Mouse (Mus musculus) ES-E14 (cell line): Measurements from ENCODE around the gene Dtnbp1. TPM values are rescaled to one million over a fixed set of nuclear protein-coding genes. Genes with fewer than 3 reads are reported as not detected.

ENCODE experiments used
- DNase-seq: peaks from one replicate; pipeline ENCODE4 v3.0.0-alpha.2; 2013; ENCODE audit warnings: low read depth, low spot score
- H3K27ac ChIP-seq: 2 replicates; pipeline ENCODE4 v1.5.1; 2012; ENCODE audit warnings: low read depth, mild to moderate bottlenecking, low read length, moderate library complexity, mixed read lengths; ENCODE audit not compliant: poor library complexity, insufficient read depth, severe bottlenecking
- H3K36me3 ChIP-seq: 2 replicates; pipeline ENCODE4 v1.6.1; 2012; ENCODE audit warnings: mild to moderate bottlenecking, low read length, moderate library complexity, mixed read lengths; ENCODE audit not compliant: control insufficient read depth, poor library complexity, insufficient read depth, severe bottlenecking
- H3K4me1 ChIP-seq, 2 experiments: fragments of 150-350 bp in 1 of 2; sonication (generic) in 1 of 2; 2 replicates each; pipeline ENCODE4 v1.6.1; 2012; ENCODE audit warnings: low read length in 2 of 2, mild to moderate bottlenecking in 1 of 2, mixed read lengths in 1 of 2; ENCODE audit not compliant: control insufficient read depth in 2 of 2, insufficient read depth in 2 of 2, poor library complexity in 1 of 2
- H3K4me3 ChIP-seq, 2 experiments: fragments of 150-350 bp in 1 of 2; sonication (generic) in 1 of 2; 2 replicates each; pipeline ENCODE4 v1.5.1; 2012; ENCODE audit warnings: low read length in 2 of 2, low read depth in 1 of 2, mild to moderate bottlenecking in 1 of 2, mixed read lengths in 1 of 2; ENCODE audit not compliant: insufficient read depth in 1 of 2, poor library complexity in 1 of 2, severe bottlenecking in 1 of 2
- H3K9ac ChIP-seq: 2 replicates; pipeline ENCODE4 v1.6.1; 2012; ENCODE audit warnings: low read depth, mild to moderate bottlenecking, low read length, mixed read lengths; ENCODE audit not compliant: poor library complexity, insufficient read depth, severe bottlenecking
- H3K9me3 ChIP-seq: fragments of 150-350 bp; sonication (generic); 2 replicates; pipeline ENCODE4 v1.6.1; 2012; ENCODE audit warnings: low read depth, mild to moderate bottlenecking, low read length; ENCODE audit not compliant: control insufficient read depth, insufficient read depth
- CHD2 ChIP-seq: IDR thresholded peaks from 2 replicates; pipeline ENCODE4 v1.6.1; 2014; ENCODE audit warnings: mild to moderate bottlenecking, low read depth, low read length, inconsistent platforms
- HCFC1 ChIP-seq: IDR thresholded peaks from 2 replicates; pipeline ENCODE4 v1.6.1; 2012; ENCODE audit warnings: low read length, inconsistent platforms, borderline replicate concordance; ENCODE audit not compliant: insufficient read depth
- MAFK ChIP-seq: IDR thresholded peaks from 2 replicates; pipeline ENCODE4 v1.6.1; 2014; ENCODE audit warnings: mild to moderate bottlenecking, low read depth, low read length, inconsistent platforms; ENCODE audit not compliant: insufficient read depth
- ZC3H11A ChIP-seq: IDR thresholded peaks from 2 replicates; pipeline ENCODE4 v1.6.1; 2012; ENCODE audit warnings: low read depth, mild to moderate bottlenecking, inconsistent platforms, low read length, borderline replicate concordance
- ZNF384 ChIP-seq: IDR thresholded peaks from 2 replicates; pipeline ENCODE4 v1.6.1; 2012; ENCODE audit warnings: low read depth, low read length, inconsistent platforms
- in situ Hi-C, 2 experiments: fragments of 600-800 bp; cut with MboI; formaldehyde crosslinking; loops; one replicate each; pipeline ENCODE4 v1.15.1; 2025; ENCODE audit warnings: low sequenced_read_pairs in 2 of 2, inconsistent platforms in 1 of 2; ENCODE audit not compliant: unreplicated experiment in 2 of 2
- total RNA-seq: library from RNA; depleted of rRNA; stranded (reverse); fragments of 300-350 nt; gene quantifications from 2 replicates; pipeline ENCODE4 v1.2.3, GENCODE M21; 2012

The Dtnbp1 gene
- total RNA-seq, 1 experiment: 15.8 TPM

- peaks cover 85% of the 10 kb centered on the region for H3K36me3 ChIP-seq
- no peak overlapping the region for H3K27ac ChIP-seq
- H3K9me3 ChIP-seq: no peaks in the 10 kb centered on the region
- in situ Hi-C loops: no loop called here
- no peak for TF ChIP-seq ZC3H11A
- no peak for TF ChIP-seq MAFK
- no peak for TF ChIP-seq HCFC1
- no peak for TF ChIP-seq ZNF384
- TF ChIP-seq CHD2: no peak
- no peaks in the 10 kb centered on the region for H3K4me1 ChIP-seq
- H3K9ac ChIP-seq: no peak overlapping the region
- no peak for DNase-seq
- no peak overlapping the region for H3K4me3 ChIP-seq
Measured at GRCm38 (mm10) chr13:44915945-44916344, 86.0 kb downstream of the Dtnbp1 start.

- no peak for TF ChIP-seq ZC3H11A
- TF ChIP-seq ZNF384: no peak
- no peak for TF ChIP-seq MAFK
- no peak for TF ChIP-seq CHD2
- no peak for TF ChIP-seq HCFC1
- in situ Hi-C loops: no loop called here
- no peak for DNase-seq
Measured at GRCm38 (mm10) chr13:44915382-44915781, 86.6 kb downstream of the Dtnbp1 start.

GRCm38 (mm10) chr13:44913560-44913959 is 88.4 kb downstream of the Dtnbp1 start:
- H3K36me3 ChIP-seq: peaks cover 89% of the 10 kb centered on the region
- no peaks in the 10 kb centered on the region for H3K4me1 ChIP-seq
- H3K27ac ChIP-seq: no peak overlapping the region
- in situ Hi-C loops: no loop called here
- DNase-seq: no peak
- no peak overlapping the region for H3K4me3 ChIP-seq
- no peaks in the 10 kb centered on the region for H3K9me3 ChIP-seq
- no peak overlapping the region for H3K9ac ChIP-seq
- TF ChIP-seq HCFC1: no peak
- no peak for TF ChIP-seq CHD2
- TF ChIP-seq MAFK: no peak
- no peak for TF ChIP-seq ZNF384
- TF ChIP-seq ZC3H11A: no peak

More at GRCm38 (mm10) chr13:44915382-44915781, 86.6 kb downstream of the Dtnbp1 start:
- Histone ChIP-seq H3K4me3 (no peak overlapping the region), H3K36me3 (peaks cover 87% of the 10 kb centered on the region), H3K9me3 (no peaks in the 10 kb centered on the region), H3K9ac (no peak overlapping the region), H3K4me1 (no peaks in the 10 kb centered on the region), H3K27ac (no peak overlapping the region)

GRCm38 (mm10) chr13:44912851-44913250 is 89.1 kb downstream of the Dtnbp1 start:
- Histone ChIP-seq H3K4me3 (no peak overlapping the region), H3K36me3 (peaks cover 89% of the 10 kb centered on the region), H3K9me3 (no peaks in the 10 kb centered on the region), H3K4me1 (no peaks in the 10 kb centered on the region), H3K27ac (no peak overlapping the region), H3K9ac (no peak overlapping the region)
- no peak for DNase-seq
- in situ Hi-C loops: no loop called here
- no peak for TF ChIP-seq MAFK
- no peak for TF ChIP-seq HCFC1
- no peak for TF ChIP-seq ZC3H11A
- no peak for TF ChIP-seq CHD2
- TF ChIP-seq ZNF384: no peak

- in situ Hi-C loops: no loop called here
- no peak for DNase-seq
- H3K36me3 ChIP-seq: peaks cover 87% of the 10 kb centered on the region
Measured at GRCm38 (mm10) chr13:44908790-44909189, 93.2 kb downstream of the Dtnbp1 start.

More at GRCm38 (mm10) chr13:44908790-44909189, 93.2 kb downstream of the Dtnbp1 start:
- TF ChIP-seq ZNF384 (no peak), MAFK (no peak), CHD2 (no peak)
- Histone ChIP-seq H3K9me3 (no peaks in the 10 kb centered on the region), H3K4me3 (no peak overlapping the region), H3K4me1 (peaks cover 0 to 9% of the 10 kb centered on the region in 2 experiments; a peak in 2 of 4 replicates), H3K9ac (no peak overlapping the region), H3K27ac (no peak overlapping the region)
